Mouse (Mus musculus) spleen, embryonic (tissue): ENCODE measurements around the gene Car9.

ENCODE experiments used
- CTCF ChIA-PET: fragments of 350-600 bp; sonication (Branson Sonifier 250); formaldehyde crosslinking; loops from one replicate; lab custom pipeline; 2022; lab: Charles Lee

Gene Car9

DNA sequence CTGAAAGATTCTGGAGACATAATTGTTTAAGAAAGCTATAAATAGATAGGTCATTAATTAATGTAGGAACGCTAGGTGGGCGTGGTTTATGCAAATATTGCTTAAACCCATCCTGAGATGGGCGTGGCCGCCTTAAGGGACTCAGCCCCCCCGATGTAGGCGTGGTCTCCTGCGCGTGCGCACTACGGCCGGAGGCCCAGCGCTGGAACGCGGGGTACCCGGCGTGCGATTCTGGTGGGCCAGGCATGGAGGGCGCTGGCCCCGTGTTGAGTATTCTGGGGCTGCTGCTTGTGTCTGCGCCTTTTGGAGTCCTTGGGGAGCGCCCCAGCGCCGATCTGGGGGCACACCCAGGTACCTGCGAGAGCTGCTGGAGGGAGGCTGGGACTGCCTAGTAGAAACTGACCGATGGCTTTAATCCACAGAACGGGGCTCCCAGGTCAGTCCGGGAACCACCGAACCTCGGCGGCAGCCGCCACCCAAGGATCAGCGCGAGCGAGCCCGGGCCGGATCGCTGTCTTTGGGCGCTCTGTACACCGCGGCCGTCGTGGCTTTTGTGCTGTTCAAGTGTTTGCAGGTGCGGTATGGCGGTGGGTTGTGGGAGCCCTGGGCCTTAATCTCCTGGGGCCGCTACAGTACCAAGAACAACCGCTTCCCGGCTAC is 13.4 kb upstream of the Car9 start:
- CTCF ChIA-PET = interaction anchor here (0.7 to 1.3 kb wide), 3 partner anchors 11 to 14 kb away, joined by 3 to 19 read pairs (median 5); no protein-coding TSS in a partner anchor

DNA sequence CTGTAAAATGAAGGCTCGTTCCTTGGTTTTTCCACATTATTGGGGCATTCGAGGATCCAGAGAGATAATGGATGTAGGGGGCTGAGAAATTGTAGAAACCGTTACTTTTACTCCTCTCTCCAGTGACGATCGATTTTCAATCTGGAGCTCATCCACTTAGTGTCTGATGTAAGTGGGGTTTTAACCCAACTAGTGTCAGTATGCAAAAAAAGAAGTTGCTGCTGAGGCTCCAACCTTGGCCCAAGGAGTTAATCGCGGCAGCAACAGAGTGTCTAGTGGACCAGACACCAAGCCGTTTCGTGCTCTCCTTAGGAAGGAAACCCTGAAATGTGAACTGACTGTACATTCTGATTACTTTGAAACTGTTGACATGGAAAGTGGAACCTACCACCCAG is 12.9 kb upstream of the Car9 start:
- CTCF ChIA-PET = no interaction called here

- CTCF ChIA-PET = no interaction called here
Observed at GRCm38 (mm10) chr4:43496587-43496986, 10.2 kb upstream of the Car9 start.

- CTCF ChIA-PET = no interaction called here
Observed at GRCm38 (mm10) chr4:43497405-43497804, 9.4 kb upstream of the Car9 start.

DNA sequence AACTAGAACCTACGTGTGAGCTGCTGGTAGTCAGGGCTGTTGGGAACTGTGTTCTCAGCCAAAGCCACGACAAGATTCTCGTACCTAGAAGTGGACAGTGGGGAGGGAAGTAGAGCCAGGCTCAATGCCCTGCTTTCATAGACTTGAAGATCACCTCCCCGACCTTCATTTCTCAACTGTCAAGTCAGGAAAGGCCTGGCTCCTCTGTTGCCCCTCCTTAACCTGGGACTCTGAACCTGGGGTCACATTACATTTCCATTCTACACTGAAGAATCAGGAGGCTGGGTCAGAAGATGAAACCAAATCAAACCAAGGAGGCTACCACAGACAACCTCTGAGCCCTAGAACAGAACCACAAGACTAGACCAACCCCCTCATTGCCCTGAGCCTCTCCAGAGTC is 8.8 kb upstream of the Car9 start:
- CTCF ChIA-PET = interaction anchor here (1.2 kb wide), 1 partner anchor 22 kb away, joined by 4 read pairs; no protein-coding TSS in a partner anchor

GRCm38 (mm10) chr4:43498983-43499382 is 7.8 kb upstream of the Car9 start:
- CTCF ChIA-PET = interaction anchor here (0.6 to 1.2 kb wide), 2 partner anchors 21 to 23 kb away, joined by 4 to 5 read pairs; no protein-coding TSS in a partner anchor

- CTCF ChIA-PET = interaction anchor here (0.6 kb wide), 1 partner anchor 790 kb away, joined by 3 read pairs; no protein-coding TSS in a partner anchor
Observed at GRCm38 (mm10) chr4:43499407-43500333, 7.1 kb upstream of the Car9 start, which contains the start of gene Arhgef39. TSS of gene Arhgef39 (minus strand) at chr4:43499695.

GRCm38 (mm10) chr4:43503041-43503440 is 3.7 kb upstream of the Car9 start:
- CTCF ChIA-PET = no interaction called here

DNA sequence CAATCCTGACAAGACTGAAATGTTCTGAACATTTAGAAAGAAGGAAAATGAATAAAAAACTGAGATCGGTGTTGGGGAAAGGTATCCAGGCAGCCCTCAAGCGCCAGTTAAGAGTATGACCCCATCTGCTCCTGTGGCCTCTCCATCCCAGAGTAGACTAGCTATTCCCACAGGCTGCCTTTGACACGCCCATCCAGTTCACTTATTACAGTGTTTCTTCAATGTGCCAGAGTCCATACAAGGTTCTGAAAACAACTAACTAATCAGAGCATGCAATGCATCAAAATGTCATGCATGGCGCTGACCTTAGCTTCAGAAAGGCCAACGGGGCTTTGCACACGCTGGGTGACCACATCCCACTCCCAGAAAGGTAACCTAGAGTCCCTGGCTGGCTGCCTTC is 3.3 kb upstream of the Car9 start:
- CTCF ChIA-PET = no interaction called here

DNA sequence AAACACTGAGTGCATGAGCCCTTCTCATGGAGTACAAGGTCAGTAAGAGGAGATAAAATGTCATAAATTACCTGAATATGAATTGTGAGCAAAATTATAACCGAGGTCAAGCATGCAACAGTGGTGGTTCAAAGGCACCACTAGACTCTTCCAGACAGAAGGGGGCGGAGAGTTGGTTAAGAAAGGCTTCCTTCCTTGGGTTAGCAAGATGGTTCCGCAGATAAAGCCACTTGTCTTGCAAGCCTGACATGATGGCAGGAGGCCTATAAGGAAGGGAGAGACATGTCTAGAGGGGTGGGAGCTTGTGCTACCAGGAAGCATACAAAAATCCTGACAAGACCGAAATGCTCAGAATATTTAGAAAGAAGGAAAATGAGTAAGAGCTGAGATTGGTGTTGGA is 2.5 kb upstream of the Car9 start:
- CTCF ChIA-PET = no interaction called here

- CTCF ChIA-PET = no interaction called here
Observed at GRCm38 (mm10) chr4:43506074-43506473, 692 bp upstream of the Car9 start.

DNA sequence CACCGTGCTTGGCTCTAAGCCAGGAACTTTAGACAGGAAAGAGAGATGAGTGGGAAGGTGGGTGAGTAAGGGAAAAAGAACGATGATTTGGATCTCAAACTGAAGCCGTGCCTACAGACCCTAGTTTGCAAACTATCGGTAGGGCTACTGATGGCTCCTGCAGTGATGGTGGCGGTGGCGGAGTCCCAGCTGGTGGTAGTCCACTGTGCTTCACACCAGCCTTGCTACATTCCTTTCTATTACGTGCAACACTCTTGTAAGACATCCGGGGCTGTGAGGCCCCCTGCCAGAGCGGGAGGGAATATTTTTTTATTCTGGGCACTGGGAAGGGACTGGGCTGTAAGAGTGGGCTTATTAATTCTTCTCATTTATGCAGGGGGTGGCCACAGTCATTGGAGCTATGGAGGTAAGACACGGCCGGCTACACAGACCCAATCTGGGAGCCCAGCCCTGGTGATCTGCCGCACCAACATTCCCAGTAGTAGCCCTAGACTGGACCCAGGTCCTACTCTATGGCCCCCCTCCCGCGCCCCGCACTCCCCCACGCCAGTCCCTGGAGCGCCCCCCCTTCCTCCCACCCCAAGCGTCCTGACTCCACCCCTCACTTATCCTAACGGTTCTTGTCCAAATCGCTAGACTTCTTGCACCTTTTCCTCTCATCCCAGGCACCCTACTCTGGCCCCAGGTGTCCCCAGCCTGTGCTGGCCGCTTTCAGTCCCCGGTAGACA is 1.3 kb downstream of the Car9 start:
- CTCF ChIA-PET = interaction anchor here (0.7 kb wide), 1 partner anchor 42 kb away, joined by 5 read pairs; no protein-coding TSS in a partner anchor

- CTCF ChIA-PET = no interaction called here
Observed at GRCm38 (mm10) chr4:43508666-43508997, 1.9 kb downstream of the Car9 start.

GRCm38 (mm10) chr4:43509109-43509508 is 2.3 kb downstream of the Car9 start:
- CTCF ChIA-PET = no interaction called here

- CTCF ChIA-PET = interaction anchor here (0.6 kb wide), 2 partner anchors 47 to 125 kb away, joined by 3 to 6 read pairs; no protein-coding TSS in a partner anchor
Observed at GRCm38 (mm10) chr4:43511675-43512454, 5.1 kb downstream of the Car9 start.

GRCm38 (mm10) chr4:43512653-43513052 is 5.9 kb downstream of the Car9 start:
- CTCF ChIA-PET = no interaction called here

- CTCF ChIA-PET = no interaction called here
Observed at GRCm38 (mm10) chr4:43513300-43513699, 6.5 kb downstream of the Car9 start.

DNA sequence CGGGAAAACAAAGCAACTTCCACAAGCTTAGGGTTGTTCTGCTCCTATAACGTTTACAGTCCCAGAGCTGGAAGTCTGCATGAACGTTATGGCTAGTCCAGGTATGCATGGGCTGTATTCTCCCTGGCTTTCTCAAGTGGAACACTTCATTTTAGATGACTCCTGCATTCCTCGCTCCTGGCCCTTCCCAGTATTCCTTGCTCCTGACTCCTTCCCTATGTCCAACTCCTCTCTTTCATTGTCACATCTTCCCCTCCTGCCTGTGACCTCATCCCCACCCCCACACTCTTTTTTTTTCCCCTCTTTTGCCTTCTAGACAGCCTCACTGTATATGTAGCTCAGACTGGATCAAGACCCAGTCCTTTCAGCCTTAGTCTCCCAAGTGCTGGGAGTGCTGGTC is 7.0 kb downstream of the Car9 start:
- CTCF ChIA-PET = no interaction called here

DNA sequence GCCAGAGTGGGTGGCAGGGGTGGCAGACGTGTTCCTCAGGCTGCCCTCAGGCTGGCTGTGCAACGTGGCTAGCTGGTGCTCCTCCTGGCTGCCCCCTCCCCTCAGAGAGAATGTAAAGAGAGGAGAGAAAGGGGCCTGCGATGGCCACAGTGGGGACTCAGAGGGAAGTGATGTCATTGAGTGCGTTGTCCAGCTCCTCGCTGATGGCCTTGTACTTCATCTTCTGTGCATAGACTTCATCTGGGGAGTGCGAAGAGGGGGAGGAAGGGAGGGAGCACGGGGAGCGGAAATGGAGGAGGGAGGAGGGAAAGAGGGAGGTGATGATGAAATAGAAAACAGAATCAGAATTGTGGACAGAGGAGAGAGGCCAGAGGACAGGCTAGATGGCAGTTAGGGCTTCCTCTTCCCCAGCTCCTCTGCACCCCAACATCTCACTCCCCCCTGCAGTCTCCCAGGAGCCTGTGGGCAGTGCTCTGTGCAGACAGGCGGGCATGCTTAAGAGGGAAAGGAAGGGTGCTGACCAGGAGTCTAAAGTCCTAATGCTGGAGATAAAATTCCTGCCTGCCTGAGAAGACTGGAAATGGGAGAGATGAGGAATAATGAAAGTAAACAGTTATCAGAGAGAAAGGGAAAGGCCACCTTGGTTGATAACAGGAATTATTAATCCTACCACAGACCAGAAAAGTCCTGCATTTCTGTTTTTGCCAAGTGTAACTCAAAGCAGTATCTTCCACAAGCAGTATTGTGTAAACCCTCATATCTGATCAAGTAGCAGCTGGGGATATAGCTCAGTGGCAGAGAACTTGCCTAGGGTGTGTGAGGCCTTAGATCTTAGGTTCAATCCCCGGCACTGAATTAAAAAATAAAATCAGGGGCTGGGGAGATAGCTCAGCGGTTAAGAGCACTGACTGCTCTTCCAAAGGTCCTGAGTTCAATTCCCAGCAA is 9.3 kb downstream of the Car9 start:
- CTCF ChIA-PET = no interaction called here

GRCm38 (mm10) chr4:43519551-43519950 is 12.8 kb downstream of the Car9 start:
- CTCF ChIA-PET = interaction anchor here (0.6 to 1.4 kb wide), 2 partner anchors 17 to 21 kb away, joined by 3 to 4 read pairs; no protein-coding TSS in a partner anchor
